Mouse (Mus musculus): ENCODE results near the gene Clstn2. TPM values are rescaled to one million over a fixed set of nuclear protein-coding genes. Genes with fewer than 3 reads are reported as not detected.

The Clstn2 gene
- polyA plus RNA-seq, 1 experiment from 2014 or later = 7.4 TPM

DNA sequence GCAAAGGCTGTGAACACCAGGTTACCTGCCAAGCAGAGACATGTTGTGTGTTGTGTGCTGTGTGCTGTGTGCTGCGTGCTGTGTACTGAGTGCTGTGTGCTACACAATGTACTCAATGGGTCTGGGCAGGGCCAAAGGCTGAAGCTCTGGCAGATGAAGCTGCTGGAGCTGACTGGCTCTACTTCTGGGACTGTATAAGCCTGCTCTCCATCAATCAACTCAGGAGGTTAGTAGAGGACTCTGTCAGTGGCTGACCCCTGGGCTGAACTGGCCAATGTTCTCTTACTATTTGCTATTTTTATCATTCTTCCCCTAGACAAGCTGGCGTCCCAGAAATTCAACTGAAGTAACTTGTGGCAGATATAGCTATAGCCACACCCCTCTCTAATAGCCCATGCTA is 203.1 kb downstream of the Clstn2 start:
- no peaks in the 10 kb centered on the region for H3K27me3 ChIP-seq
- in situ Hi-C loops (cut with MboI; ENCODE audit: low pct_unique_long_range_greater_than_20kb) = no loop called here
- ChIA-PET POLR2A (no interaction called here), CTCF (no interaction called here)
- DNase-seq (ENCODE audit: low read depth, low spot score) = no peak
- no peak for ATAC-seq
- no peak for TF ChIP-seq CTCF (IDR thresholded peaks at IDR 0.05)

DNA sequence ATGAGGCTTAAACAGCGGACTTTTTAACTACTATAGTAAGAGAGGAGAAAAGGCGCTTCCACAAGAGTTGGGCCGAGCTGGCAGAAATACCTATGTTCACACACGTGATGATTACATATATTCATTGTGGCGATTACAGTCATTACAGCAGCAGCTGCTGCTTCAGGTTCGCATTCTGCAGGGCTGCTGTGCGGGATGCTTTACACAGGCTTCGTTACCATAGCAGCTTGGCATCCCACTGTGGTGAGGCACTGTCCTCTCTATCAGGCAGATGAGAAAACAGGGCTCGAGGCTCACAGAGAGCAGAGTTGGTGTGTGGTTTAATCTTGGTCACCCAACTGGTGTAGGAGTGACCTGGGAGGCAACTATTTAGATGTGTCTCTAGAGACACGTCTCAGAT is 205.3 kb downstream of the Clstn2 start:
- ATAC-seq (no peak), DNase-seq (ENCODE audit: low read depth, low spot score) (no peak)
- CTCF ChIA-PET = no interaction called here
- TF ChIP-seq CTCF (IDR thresholded peaks at IDR 0.05) = no peak
- POLR2A ChIA-PET = no interaction called here
- in situ Hi-C loops (cut with MboI; ENCODE audit: low pct_unique_long_range_greater_than_20kb) = no loop called here
- no peaks in the 10 kb centered on the region for H3K27me3 ChIP-seq

DNA sequence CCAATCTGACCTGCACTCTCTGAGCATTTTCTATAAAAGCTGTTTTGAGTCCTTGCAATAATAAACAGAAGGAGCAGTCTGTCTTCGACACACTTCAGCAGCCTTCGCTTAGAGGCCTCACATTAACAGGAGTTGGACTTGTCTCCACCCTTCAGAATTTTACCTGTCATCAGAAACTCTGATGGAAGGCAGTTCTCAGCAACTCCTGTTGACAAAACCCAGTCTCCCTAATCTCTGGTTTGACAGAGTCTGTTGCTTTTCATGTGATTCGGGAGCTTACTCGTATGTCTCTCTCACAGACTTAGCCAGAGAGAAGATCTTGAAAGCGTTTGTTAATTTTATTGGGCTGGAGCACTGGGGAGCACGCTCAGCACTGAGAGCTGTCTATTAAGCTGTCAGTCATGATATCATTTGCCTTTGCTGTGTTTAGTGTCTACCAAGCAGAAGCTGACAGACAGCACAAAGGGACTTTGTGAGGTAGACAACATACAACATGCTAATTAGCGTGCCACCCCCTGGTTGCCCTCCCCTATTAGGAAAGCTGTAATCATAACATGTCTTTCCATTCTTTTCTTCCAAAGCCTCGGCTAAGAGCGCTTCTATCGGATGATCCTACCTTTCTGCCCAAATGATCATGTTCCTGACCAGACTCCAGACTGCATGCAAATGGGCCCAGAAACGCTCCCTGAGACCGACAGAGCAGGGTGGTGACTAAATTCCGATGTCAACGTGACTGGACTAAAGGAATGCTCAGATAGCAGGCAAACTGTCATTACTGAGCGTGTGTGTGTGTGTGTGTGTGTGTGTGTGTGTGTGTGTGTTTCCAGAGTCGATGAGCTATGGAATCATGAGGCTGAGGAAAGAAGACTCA is 206.7 kb downstream of the Clstn2 start:
- in situ Hi-C loops (cut with MboI; ENCODE audit: low pct_unique_long_range_greater_than_20kb) = no loop called here
- ChIA-PET POLR2A (no interaction called here), CTCF (interaction anchor here (1.0 kb wide), 1 partner anchor 14 kb away, joined by 3 read pairs; no protein-coding TSS in a partner anchor)
- no peak for ATAC-seq
- DNase-seq (ENCODE audit: low read depth, low spot score) = no peak
- no peaks in the 10 kb centered on the region for H3K27me3 ChIP-seq
- TF ChIP-seq CTCF (IDR thresholded peaks at IDR 0.05) = no peak

DNA sequence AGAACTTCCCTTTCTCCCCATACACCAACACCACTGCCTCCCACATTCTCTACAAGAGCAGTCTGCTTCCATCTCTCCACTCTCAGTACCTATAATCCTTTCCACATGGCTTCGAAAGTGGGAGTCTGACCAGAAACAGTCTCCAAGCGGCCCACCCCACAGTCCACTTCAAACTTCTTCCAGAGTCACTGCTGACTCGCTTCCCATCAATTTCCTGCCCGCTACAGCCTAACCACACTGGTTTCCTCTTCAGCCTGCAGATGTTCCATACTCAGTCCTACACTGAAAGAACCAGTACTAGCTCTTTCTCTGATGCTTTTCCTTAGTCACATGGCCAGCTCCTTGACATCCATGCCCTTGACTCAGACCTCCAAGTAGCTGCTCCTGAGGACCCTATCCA is 215.9 kb downstream of the Clstn2 start:
- DNase-seq (ENCODE audit: low read depth, low spot score) = no peak
- in situ Hi-C loops (cut with MboI; ENCODE audit: low pct_unique_long_range_greater_than_20kb) = no loop called here
- POLR2A ChIA-PET = no interaction called here
- no peak for TF ChIP-seq CTCF (IDR thresholded peaks at IDR 0.05)
- CTCF ChIA-PET = interaction anchor here (1.5 kb wide), 1 partner anchor 10 kb away, joined by 4 read pairs; no protein-coding TSS in a partner anchor
- no peak for ATAC-seq
- H3K27me3 ChIP-seq = no peaks in the 10 kb centered on the region

DNA sequence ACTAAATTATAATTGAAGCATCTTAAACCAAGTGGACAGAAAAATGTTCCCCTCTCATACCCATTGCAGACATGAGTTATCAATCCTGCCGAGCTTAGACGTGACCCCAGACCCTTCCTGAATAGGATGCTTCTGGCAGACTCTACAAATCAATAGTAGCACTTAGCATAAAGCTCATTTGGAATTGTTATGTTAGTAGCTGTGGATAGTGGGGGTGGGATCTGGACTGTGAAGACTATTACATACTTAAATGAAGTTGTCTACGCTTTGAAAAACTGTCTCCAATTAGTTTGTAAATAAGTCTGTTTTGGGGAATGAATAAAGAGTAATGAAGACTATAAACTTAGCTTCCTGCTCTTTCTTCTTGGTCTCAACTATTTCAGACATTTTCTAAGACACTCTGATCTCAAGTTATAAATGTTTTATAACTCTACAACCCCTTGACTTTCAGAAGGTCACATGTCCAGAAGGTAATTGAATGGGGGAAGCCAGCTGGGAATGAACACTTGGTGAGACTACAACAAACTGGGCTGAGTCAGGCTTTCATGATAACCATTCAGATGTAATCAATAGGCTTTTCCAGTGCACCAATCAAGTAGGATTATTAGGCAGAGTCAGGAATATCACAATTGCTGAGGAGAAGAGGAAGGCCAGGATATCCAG is 216.7 kb downstream of the Clstn2 start:
- no peak for ATAC-seq
- ChIA-PET POLR2A (no interaction called here), CTCF (interaction anchor here (1.5 kb wide), 1 partner anchor 10 kb away, joined by 4 read pairs; no protein-coding TSS in a partner anchor)
- in situ Hi-C loops (cut with MboI; ENCODE audit: low pct_unique_long_range_greater_than_20kb) = no loop called here
- no peak for TF ChIP-seq CTCF (IDR thresholded peaks at IDR 0.05)
- DNase-seq (ENCODE audit: low read depth, low spot score) = no peak
- no peaks in the 10 kb centered on the region for H3K27me3 ChIP-seq

DNA sequence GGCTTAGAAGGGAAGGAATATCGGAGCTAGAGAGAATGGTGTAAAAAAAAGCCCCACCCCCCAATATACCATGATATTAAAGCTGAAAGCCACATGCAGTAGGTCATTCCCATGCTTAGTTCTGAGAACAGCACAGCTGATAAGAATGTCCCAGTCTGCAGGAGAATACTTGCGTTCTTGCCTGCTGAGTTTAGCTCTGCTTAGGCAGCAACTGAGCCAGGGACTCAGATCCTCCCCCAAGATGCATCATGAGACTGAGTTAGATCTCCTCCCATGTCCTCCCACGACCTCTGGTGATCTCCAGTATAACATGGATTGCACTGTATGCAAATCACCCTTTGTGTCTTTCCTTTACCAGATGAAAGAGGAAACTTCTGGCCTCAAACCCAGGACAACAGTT is 219.8 kb downstream of the Clstn2 start:
- in situ Hi-C loops (cut with MboI; ENCODE audit: low pct_unique_long_range_greater_than_20kb) = no loop called here
- DNase-seq (ENCODE audit: low read depth, low spot score) = no peak
- ATAC-seq = no peak
- no peak for TF ChIP-seq CTCF (IDR thresholded peaks at IDR 0.05)
- ChIA-PET CTCF (interaction anchor here (0.6 kb wide), 1 partner anchor 445 kb away, joined by 3 read pairs; no protein-coding TSS in a partner anchor), POLR2A (no interaction called here)
- H3K27me3 ChIP-seq = no peaks in the 10 kb centered on the region

DNA sequence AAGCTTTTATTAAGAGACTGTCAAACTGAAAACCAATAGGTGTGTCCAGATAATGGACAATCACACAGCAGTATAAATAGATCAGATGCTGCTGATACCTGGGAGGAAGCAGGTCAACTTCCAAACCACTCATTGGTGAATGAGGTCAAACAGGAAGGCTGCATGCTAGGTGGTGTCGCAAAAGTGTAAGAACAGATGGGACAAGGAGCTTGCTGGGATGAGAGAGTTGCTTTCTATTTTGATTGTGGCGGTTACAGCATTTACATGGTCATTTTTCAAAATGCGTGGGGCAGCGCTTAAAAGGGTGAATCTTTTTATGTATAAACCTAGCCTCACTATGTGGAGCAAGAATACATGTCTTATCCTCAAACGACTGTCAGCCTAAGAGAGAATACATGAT is 225.9 kb downstream of the Clstn2 start:
- ChIA-PET POLR2A (no interaction called here), CTCF (interaction anchor here (0.7 kb wide), 1 partner anchor 10 kb away, joined by 4 read pairs; no protein-coding TSS in a partner anchor)
- H3K27me3 ChIP-seq = no peaks in the 10 kb centered on the region
- in situ Hi-C loops (cut with MboI; ENCODE audit: low pct_unique_long_range_greater_than_20kb) = no loop called here
- TF ChIP-seq CTCF (IDR thresholded peaks at IDR 0.05) = no peak
- ATAC-seq (no peak), DNase-seq (ENCODE audit: low read depth, low spot score) (no peak)

DNA sequence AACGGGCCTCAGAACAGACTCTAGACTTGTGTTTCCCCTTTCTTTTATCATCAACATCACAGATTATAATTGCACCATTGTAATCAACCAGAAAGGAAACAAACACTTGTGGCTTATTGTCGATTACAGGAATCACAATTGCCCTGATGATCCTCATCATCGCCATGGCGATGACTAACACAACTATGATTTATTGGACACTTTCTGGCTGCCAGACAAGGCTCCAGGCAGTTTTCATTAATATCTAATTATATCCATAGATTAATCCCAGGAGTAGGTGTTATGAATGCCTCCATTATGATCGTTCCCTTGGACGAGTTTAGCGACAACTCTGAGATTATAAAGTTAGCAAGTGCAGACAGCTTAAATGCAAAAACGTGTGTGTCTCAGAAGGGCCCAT is 239.3 kb downstream of the Clstn2 start:
- in situ Hi-C loops (cut with MboI; ENCODE audit: low pct_unique_long_range_greater_than_20kb) = no loop called here
- ChIA-PET POLR2A (no interaction called here), CTCF (no interaction called here)
- ATAC-seq (no peak), DNase-seq (ENCODE audit: low read depth, low spot score) (no peak)
- no peaks in the 10 kb centered on the region for H3K27me3 ChIP-seq
- no peak for TF ChIP-seq CTCF (IDR thresholded peaks at IDR 0.05)

DNA sequence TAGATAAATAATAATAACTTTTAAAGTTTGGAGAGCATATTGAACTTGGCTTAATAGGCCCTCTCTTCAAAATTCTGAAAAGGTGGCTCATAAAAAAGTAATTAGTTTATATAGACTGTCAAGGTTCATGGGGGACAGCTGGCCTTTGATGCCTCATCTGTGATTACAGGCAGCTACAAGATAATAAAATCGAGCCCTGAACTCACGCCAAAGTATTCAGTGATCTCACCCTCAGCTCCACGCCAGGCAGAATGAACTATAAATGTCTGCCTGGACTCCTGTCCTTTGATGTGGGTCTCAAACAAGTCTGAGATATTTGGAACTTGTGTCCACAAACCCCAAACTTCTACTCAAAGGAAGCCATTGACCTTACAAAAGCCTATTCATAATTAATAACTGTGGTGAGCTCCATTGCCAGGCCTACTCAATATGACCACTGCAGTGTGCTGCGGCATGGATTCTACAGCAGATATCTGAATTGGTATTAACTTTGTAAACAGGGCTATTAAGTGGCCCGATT is 244.8 kb downstream of the Clstn2 start:
- DNase-seq (ENCODE audit: low read depth, low spot score) (no peak), ATAC-seq (no peak)
- no peak for TF ChIP-seq CTCF (IDR thresholded peaks at IDR 0.05)
- H3K27me3 ChIP-seq = no peaks in the 10 kb centered on the region
- in situ Hi-C loops (cut with MboI; ENCODE audit: low pct_unique_long_range_greater_than_20kb) = no loop called here
- CTCF ChIA-PET = no interaction called here
- POLR2A ChIA-PET = no interaction called here

DNA sequence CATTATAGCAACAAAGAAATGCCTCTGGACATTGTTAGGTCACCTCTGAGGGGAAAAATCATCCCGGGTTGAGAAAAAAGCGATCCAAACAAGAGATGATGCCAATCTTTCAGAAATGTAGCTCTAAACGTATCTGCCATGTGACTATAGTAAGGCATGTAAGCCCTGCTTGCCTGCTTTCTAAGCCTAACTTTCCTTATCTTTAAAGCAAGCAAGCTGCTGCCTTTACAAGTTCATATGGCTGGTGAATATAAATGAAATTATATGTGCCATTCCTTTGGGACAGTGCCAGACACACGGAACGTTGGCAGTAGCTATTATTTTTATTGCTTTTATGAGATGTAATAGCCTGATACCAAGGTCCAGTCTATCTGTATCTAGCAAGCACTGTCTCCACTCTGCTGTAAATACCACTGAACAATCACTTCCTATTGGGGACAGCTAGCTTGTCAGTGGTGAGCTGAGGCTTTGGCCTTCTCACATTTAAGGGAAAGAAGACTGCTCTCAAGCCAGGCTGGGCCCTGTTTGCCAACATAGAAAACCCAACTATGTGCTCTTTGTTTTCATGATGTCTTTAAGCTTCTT is 252.9 kb downstream of the Clstn2 start:
- no peak for TF ChIP-seq CTCF (IDR thresholded peaks at IDR 0.05)
- H3K27me3 ChIP-seq = no peaks in the 10 kb centered on the region
- ATAC-seq = no peak
- no peak for DNase-seq (ENCODE audit: low read depth, low spot score)
- ChIA-PET POLR2A (interaction anchor here (0.6 kb wide), 1 partner anchor 9 kb away, joined by 3 read pairs; no protein-coding TSS in a partner anchor), CTCF (no interaction called here)
- in situ Hi-C loops (cut with MboI; ENCODE audit: low pct_unique_long_range_greater_than_20kb) = no loop called here

DNA sequence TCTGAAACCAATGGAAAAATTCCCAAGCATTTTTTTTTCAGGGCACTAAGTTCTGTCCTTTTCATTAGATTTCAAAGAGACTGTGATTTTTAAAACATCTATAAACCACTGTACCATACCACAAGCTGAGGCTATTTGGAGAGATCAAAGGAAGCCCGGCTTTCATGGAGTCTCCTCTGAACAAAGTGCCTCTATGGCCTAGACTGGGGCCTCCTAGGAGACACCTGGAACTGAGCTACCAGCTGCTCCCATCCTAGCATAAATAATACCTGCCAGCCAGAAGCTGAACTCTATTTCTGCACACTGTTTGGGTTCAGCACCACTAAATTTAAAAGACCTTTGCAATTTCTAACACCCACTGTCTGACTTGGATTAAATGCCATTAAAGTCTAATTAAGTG is 257.2 kb downstream of the Clstn2 start:
- no peaks in the 10 kb centered on the region for H3K27me3 ChIP-seq
- in situ Hi-C loops (cut with MboI; ENCODE audit: low pct_unique_long_range_greater_than_20kb) = no loop called here
- POLR2A ChIA-PET = no interaction called here
- no peak for TF ChIP-seq CTCF (IDR thresholded peaks at IDR 0.05)
- DNase-seq (ENCODE audit: low read depth, low spot score) (no peak), ATAC-seq (no peak)
- CTCF ChIA-PET = interaction anchor here (1.2 kb wide), 1 partner anchor 9 kb away, joined by 3 read pairs; no protein-coding TSS in a partner anchor

All from Patski (cell line).